Mouse (Mus musculus) testis, adult 2 months (tissue): ENCODE data around the gene Nfkbia.

Source experiments
- CTCF ChIP-seq: fragments of 200-500 bp; IDR thresholded peaks from 2 replicates; pipeline ENCODE4 v1.5.1; 2012; ENCODE audit warnings: low read depth, mild to moderate bottlenecking, inconsistent platforms, low read length, moderate library complexity; ENCODE audit not compliant: control insufficient read depth, insufficient read depth, insufficient replicate concordance
- POLR2A ChIP-seq: fragments of 200-500 bp; IDR thresholded peaks from 2 replicates; pipeline ENCODE4 v1.6.1; 2012; ENCODE audit warnings: low read depth, mild to moderate bottlenecking, inconsistent platforms, low read length, moderate library complexity; ENCODE audit not compliant: control insufficient read depth

DNA sequence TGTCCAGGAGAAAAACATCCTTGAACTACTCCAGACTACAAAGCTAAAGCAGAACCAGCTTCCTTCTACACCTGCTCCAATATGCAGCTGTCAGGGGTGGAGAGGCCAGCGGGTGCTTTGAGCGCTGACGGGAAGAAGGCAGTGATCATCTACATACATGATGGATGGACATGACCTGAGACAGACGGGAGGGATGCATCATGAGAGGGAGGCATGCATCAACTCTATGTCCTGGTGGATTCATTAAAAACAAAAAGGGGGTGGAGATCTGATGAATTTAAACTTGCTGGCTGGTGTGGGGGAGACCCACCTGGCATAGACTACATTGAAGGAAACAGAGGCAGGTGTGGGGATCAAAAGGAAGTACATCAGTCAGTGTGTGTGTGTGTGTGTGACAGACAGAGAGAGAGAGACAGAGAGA, 48.4 kb downstream of the Nfkbia start:
- TF ChIP-seq POLR2A (no peak), CTCF (no peak)
